Mouse (Mus musculus) heart, postnatal 10 days (tissue): ENCODE measurements at regions not wholly inside any gene's neighbourhood (a gene's known extent, or its start where the extent isn't known, plus 50 kb on each side); places are given as distances from the start of the nearest gene placed in this dataset.
A peak's percentile ranks its signal among the peaks of the same experiment; 100 is the strongest.

ENCODE experiments used
- DNase-seq, 2 experiments: peaks; one replicate each; pipeline ENCODE4 v3.0.0; 2021
- intact Hi-C: fragments of 180-260 bp; cut with DNase I; formaldehyde crosslinking; loops from one replicate; pipeline ENCODE4 v1.15.1; 2025

DNA sequence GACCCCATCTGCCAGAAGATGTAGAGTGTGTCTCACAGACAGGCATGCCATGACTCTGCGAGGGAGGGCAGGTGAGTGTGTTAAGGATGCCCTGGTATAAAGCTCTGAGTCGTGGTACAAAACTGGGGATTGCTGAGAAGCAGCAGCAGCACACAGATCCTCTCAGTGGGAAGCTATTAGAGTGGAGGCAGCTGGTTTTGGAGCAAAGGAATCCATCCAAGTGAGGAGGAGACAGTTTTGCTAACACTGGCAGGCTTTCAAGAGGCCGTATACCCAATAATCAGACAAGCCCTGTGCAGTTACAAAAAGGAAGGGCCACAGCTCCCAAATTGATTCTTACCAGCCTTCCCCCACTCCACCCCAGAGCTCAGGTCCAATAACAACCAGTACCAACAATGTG, 170.4 kb upstream of the AI593442 start:
- no peak for DNase-seq
- intact Hi-C loops, result no loop called here

DNA sequence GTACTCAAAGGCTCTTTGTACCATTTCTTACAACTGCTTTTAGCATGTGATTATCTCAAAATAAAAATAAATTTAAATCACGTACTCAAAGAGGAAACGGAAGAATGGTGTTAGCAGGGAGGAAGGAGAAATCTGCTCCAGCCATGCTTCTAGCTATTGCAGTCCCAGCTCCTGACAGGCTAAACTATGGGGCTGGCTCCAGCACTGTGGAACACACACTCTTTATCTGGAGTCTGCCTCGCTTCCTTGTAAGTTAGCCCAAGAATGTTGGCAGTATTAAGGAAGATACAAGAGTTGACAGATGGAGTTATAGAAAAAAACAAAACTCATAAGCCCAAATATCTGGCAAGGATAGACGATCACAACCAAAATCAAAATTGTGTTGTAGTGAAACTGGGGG, 161.5 kb upstream of the AI593442 start:
- DNase-seq, result peak; percentile 6 to 9
- intact Hi-C loops, result no loop called here

DNA sequence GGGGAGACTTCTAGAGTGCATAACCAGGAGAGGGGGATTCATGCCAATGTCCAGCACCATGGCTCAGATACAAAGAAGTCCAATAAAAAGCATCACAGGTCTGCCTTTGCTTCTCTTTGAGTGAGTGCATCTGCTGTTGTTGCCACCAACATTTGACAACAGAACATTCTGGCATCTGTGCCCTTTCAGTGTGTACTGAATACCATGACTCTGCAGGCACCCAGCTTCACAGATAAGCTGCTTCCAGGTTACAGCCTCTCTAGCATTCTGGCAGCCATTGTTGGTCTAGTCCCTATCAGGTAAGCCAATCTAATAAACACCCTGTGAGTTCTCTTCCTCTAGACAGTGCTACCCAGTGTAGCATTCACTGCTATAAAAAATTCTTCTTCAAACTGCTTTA, 160.4 kb upstream of the AI593442 start:
- peak; percentile 51 to 59 for DNase-seq
- intact Hi-C loops, result loop anchor here (5.0 kb wide), 1 partner anchor 227 kb away; no protein-coding TSS in a partner anchor

GRCm38 (mm10) chr9:52836151-52836630, 156.6 kb upstream of the AI593442 start:
- intact Hi-C loops, result loop anchor here (5.0 kb wide), 1 partner anchor 231 kb away; no protein-coding TSS in a partner anchor
- DNase-seq, result peak; percentile 65 to 71

DNA sequence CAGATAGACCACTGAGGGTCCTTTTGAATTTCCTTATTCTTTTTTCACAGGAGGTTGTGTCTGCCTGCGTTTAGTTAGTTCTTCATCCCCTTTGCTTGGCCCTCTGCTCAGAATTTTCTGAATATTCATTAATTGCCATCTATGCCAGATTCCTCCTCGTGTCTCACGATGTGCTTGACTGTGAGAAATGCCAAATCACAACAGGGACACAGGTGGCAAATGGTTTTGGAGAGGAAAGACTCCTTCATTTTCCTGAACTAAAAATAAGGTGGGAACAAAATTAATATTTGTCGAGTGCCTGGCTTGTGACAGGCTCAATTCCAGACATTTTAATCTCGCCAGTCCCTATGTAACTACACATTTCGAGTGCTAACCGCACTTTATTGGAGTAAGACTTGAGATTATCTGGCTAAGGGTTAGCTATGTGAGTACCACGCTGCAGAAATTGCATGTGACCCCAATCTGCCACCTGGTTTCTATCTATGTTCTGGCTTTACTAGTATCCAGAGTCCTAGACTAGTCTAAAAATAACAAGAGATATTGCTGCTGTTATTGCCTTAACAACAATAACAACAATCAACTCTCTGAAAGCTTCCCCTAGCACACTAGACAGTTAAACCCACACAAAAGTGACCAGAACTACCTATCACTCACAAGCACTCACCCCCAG, 156.0 kb upstream of the AI593442 start:
- DNase-seq, result peak; percentile 47 to 59
- intact Hi-C loops, result loop anchor here (5.0 kb wide), 1 partner anchor 232 kb away; no protein-coding TSS in a partner anchor

DNA sequence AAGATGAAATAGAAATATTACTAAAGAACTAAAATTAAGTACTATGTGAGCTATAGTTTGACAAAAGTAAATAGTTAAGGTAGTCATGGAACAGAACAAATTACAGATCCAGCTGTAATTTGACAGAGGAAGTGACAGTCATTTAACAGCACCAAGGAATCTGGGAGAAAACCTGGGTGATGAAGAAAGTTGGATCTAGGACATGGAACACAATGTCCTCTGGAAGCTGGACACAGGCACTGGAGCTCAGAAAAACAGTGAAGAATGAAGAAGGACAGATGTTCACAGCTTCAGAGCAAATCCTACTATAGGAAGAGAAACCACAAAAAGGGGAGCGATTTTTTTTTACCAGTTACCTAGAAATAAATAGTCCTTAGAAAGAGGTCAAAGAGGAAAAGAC, 147.2 kb upstream of the AI593442 start:
- intact Hi-C loops, result no loop called here

GRCm38 (mm10) chr9:52816309-52816708, 136.7 kb upstream of the AI593442 start:
- DNase-seq, result no peak
- intact Hi-C loops, result no loop called here

More for the DNA sequence above, 147.2 kb upstream of the AI593442 start:
- DNase-seq, result no peak

GRCm38 (mm10) chr9:52802969-52803368, 123.4 kb upstream of the AI593442 start:
- no peak for DNase-seq
- intact Hi-C loops, result no loop called here

DNA sequence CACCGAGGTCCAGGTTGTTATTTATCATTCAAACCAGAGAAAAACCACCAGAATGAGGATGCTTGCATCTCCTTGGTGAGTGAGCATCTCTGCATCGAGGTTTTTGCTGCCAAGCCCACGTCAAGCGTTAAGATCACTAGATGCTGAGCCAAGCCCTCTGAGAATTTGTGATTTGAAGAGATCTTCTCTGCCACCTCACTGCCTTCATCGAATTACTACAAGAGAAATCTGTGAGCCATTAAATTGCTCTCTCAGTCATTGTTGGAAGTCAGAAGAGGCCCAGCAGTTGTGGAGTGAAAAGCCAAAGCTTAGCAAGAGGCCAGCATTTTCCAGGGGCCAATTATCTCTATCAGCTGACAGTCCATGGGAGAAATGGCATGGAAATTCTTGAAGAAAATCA, 122.2 kb upstream of the AI593442 start:
- DNase-seq, result no peak
- intact Hi-C loops, result no loop called here

DNA sequence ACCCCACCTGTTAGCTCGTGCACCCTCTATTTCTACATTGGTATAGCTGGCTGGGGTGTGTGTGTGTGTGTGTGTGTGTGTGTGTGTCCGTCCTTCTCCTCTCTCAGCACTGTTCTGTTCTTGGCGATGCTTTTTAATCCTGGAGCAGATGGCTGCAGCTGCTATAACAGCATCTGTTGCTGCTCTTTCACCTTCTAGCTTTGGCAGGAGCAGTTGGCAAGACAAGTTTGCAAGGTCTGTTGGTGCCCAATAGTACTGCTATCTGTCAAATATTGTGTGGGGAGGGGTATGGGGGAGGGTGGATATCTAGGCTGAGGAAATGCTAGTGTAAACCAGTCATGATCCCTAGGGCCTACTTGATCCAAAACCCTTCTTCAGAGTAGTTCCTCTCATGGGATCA, 120.9 kb upstream of the AI593442 start:
- DNase-seq, result peak; percentile 42 to 44
- intact Hi-C loops, result no loop called here

GRCm38 (mm10) chr9:52792596-52792995, 113.0 kb upstream of the AI593442 start:
- intact Hi-C loops, result no loop called here
- peak; percentile 23 to 49 for DNase-seq

DNA sequence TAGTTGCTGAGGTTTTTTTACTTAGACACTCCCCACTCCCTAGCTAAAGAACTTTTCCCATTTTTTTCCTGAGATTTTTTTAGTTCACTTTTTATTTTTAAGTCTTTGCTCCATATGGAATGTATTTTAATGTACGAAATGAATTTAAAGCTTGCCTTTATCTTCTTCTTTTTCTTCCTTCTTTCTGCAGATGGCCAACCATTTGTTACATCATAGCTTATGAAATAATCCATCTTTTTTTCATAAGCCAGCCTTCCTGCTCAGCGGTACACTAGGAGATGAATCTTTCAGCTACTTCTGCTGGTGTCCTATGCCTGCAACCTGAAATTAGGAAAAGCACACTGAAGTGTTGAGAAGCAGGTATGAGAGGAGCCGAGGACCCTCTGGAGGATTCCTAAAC, 102.9 kb upstream of the AI593442 start:
- intact Hi-C loops, result no loop called here
- DNase-seq, result no peak

DNA sequence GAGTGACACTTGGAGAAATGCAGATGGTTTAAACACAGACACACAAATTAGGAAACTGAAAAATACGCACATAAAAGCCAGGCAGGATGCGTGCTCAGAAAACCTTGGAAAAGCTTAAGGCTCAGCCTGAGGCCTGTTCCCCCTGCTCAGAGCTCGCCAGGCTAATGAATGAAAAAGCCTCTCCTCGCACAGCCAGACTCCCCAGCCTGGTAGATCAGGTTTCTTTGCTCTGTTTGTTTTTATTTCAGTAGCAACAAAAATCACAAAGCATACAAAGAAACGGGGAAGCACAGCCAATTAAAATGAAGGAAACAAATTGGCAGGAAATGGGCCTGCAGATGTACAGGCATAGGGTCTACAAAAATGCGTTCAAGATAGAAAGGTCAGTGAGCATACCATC, 97.0 kb upstream of the AI593442 start:
- no peak for DNase-seq
- intact Hi-C loops, result no loop called here

DNA sequence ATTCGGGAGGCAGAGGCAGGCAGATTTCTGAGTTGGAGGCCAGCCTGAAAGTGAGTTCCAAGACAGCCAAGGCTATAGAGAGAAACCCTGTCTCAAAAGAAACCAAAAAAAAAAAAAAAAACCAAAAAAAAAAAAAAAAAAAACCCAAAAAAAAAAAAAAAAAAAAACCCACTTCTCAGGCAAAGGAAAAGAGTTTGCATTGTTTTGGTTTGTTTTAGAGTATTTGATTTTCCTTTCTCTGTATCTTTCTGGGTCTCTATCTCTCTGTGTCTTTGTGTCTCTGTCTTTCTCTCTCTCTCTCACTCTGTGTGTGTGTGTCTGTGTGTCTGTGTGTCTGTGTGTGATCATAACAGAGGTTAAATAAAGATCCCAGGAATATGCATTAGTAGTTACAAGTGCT, 95.7 kb upstream of the AI593442 start:
- intact Hi-C loops, result no loop called here
- DNase-seq, result no peak

- DNase-seq, result peak; percentile 32 to 45
- intact Hi-C loops, result no loop called here
These were observed 88.5 kb upstream of the AI593442 start for GRCm38 (mm10) chr9:52768056-52768455.

DNA sequence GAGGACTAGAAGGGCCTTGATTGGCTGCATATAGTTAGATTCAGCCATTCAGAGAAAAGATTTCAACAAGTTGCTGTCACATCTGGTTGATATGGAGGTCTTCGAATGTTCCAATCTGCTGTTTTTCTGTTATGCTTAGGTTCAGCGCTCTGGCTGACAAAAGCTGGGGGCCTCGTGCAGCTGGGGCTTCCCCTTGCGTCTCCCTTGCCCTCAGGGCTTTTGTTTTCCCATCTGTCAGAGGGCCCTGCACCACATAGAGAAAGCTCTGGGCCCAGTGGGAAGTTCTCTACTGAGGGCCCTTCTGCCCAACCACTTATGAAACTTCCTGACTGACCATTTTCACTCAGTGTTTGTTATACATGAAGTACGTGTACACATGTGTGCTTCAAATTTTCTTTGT, 86.2 kb upstream of the AI593442 start:
- DNase-seq, result no peak
- intact Hi-C loops, result no loop called here

GRCm38 (mm10) chr9:52762836-52763235, 83.3 kb upstream of the AI593442 start:
- no peak for DNase-seq
- intact Hi-C loops, result no loop called here

- DNase-seq, result peak; percentile 12 to 30
These were observed 81.7 kb upstream of the AI593442 start for GRCm38 (mm10) chr9:52761257-52761656.

DNA sequence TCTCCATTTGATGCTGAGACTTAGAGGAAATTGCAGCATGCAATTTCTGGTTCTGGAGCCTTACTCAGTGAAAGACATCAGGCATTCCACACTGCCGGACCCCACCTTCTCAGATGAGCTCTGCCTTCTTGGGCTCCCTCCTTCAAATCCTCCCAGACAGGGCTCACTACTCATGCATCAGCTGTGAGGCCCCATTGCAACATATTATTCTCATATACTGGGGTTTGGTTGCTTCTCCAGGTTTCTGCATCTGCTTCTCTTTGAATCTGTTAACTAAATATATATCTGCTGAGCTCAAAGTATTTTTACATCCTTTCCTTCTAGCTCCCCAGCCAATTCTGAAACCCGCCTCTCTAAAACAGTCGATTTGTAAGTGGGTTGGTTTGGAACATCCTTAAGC, 68.8 kb upstream of the AI593442 start:
- intact Hi-C loops, result no loop called here

More at GRCm38 (mm10) chr9:52761257-52761656, 81.7 kb upstream of the AI593442 start:
- intact Hi-C loops, result no loop called here

DNA sequence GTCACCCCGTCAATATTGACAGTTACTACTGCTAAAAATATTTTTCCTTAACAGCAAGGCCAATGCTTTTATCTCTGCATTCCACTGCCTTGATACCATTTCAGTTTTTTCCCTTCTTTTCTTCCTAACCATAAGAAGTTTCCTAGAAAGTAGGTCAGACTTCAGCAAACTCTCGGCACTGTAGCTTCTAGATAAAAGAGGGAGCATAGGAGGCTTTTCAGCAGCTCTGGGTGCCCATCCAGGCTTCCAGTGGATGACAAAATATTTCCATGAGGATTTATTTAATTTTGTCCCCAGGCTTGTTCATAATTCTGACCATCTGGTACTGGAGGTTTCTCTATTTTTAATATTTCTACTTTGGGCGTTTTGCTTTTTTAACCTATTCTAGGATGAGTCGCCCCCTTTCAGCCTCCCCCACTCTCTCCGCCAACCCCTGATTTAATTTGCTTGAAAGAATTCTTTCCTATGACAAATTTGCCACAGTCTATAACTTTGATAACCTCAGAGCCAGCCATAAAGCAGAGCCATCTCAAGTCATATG, 59.0 kb upstream of the AI593442 start:
- no peak for DNase-seq
- intact Hi-C loops, result no loop called here

More for the DNA sequence above, 68.8 kb upstream of the AI593442 start:
- no peak for DNase-seq
